Mouse (Mus musculus) cortical plate, adult 2 months (tissue): ENCODE measurements at regions not wholly inside any gene's neighbourhood (a gene's known extent, or its start where the extent isn't known, plus 50 kb on each side); places are given as distances from the start of the nearest gene placed in this dataset.

ENCODE experiments used
- H3K27ac ChIP-seq: fragments of 200-500 bp; 2 replicates; pipeline ENCODE4 v1.5.1; 2012; ENCODE audit warnings: low read length, control low read depth, inconsistent platforms; ENCODE audit not compliant: insufficient read depth
- H3K4me1 ChIP-seq: fragments of 200-500 bp; 2 replicates; pipeline ENCODE4 v1.6.1; 2011; ENCODE audit warnings: low read length; ENCODE audit not compliant: control insufficient read depth, insufficient read depth
- H3K4me3 ChIP-seq: fragments of 200-500 bp; 2 replicates; pipeline ENCODE4 v1.5.1; 2011; ENCODE audit warnings: mild to moderate bottlenecking, low read length, control low read depth; ENCODE audit not compliant: insufficient read depth
- CTCF ChIP-seq: fragments of 200-500 bp; IDR thresholded peaks from 2 replicates; pipeline ENCODE4 v1.5.1; 2011; ENCODE audit warnings: mild to moderate bottlenecking, control low read depth, low read length; ENCODE audit not compliant: insufficient read depth; ENCODE audit errors: extremely low read depth
- POLR2A ChIP-seq: fragments of 200-500 bp; IDR thresholded peaks from 2 replicates; pipeline ENCODE4 v1.6.1; 2011; ENCODE audit warnings: mild to moderate bottlenecking, low read length, control low read depth; ENCODE audit not compliant: insufficient read depth; ENCODE audit errors: extremely low read depth

GRCm38 (mm10) chr11:24629431-24629830 is 551.6 kb downstream of the Bcl11a start:
- H3K4me1 ChIP-seq = no peaks in the 10 kb centered on the region
- H3K4me3 ChIP-seq = no peak overlapping the region
- H3K27ac ChIP-seq = no peak overlapping the region
- TF ChIP-seq CTCF = no peak
- TF ChIP-seq POLR2A = no peak

- no peak overlapping the region for H3K27ac ChIP-seq
- H3K4me1 ChIP-seq = no peaks in the 10 kb centered on the region
- no peak overlapping the region for H3K4me3 ChIP-seq
These were observed 552.6 kb downstream of the Bcl11a start for GRCm38 (mm10) chr11:24630403-24630900.

GRCm38 (mm10) chr11:24631651-24632050 is 553.8 kb downstream of the Bcl11a start:
- TF ChIP-seq CTCF (no peak), POLR2A (no peak)
- no peak overlapping the region for H3K27ac ChIP-seq
- H3K4me3 ChIP-seq = no peak overlapping the region
- H3K4me1 ChIP-seq = no peaks in the 10 kb centered on the region

More at GRCm38 (mm10) chr11:24630403-24630900, 552.6 kb downstream of the Bcl11a start:
- TF ChIP-seq CTCF = no peak
- no peak for TF ChIP-seq POLR2A

GRCm38 (mm10) chr11:24636716-24637115 is 558.9 kb downstream of the Bcl11a start:
- TF ChIP-seq POLR2A = no peak
- TF ChIP-seq CTCF = no peak
- Histone ChIP-seq H3K27ac (no peak overlapping the region), H3K4me3 (no peak overlapping the region), H3K4me1 (no peaks in the 10 kb centered on the region)

GRCm38 (mm10) chr11:24643439-24644109 is 565.7 kb downstream of the Bcl11a start:
- H3K27ac ChIP-seq = no peak overlapping the region
- TF ChIP-seq POLR2A = no peak
- TF ChIP-seq CTCF = no peak
- H3K4me3 ChIP-seq = no peak overlapping the region
- peaks cover 2% of the 10 kb centered on the region; the same call in 1 of the 2 replicates for H3K4me1 ChIP-seq

GRCm38 (mm10) chr11:24652852-24653251 is 575.0 kb downstream of the Bcl11a start:
- H3K4me3 ChIP-seq = no peak overlapping the region

GRCm38 (mm10) chr11:24664082-24664481 is 586.2 kb downstream of the Bcl11a start:
- Histone ChIP-seq H3K4me3 (no peak overlapping the region), H3K4me1 (no peaks in the 10 kb centered on the region), H3K27ac (no peak overlapping the region)
- TF ChIP-seq CTCF (no peak), POLR2A (no peak)

More at GRCm38 (mm10) chr11:24652852-24653251, 575.0 kb downstream of the Bcl11a start:
- H3K4me1 ChIP-seq = no peaks in the 10 kb centered on the region
- no peak overlapping the region for H3K27ac ChIP-seq
- TF ChIP-seq POLR2A (no peak), CTCF (no peak)

- TF ChIP-seq CTCF (no peak), POLR2A (no peak)
- H3K4me3 ChIP-seq = no peak overlapping the region
These were observed 587.5 kb downstream of the Bcl11a start for GRCm38 (mm10) chr11:24665310-24665709.

GRCm38 (mm10) chr11:24671662-24672061 is 593.8 kb downstream of the Bcl11a start:
- H3K27ac ChIP-seq = no peak overlapping the region
- no peaks in the 10 kb centered on the region for H3K4me1 ChIP-seq
- H3K4me3 ChIP-seq = no peak overlapping the region
- TF ChIP-seq CTCF = no peak

More at GRCm38 (mm10) chr11:24665310-24665709, 587.5 kb downstream of the Bcl11a start:
- no peaks in the 10 kb centered on the region for H3K4me1 ChIP-seq
- H3K27ac ChIP-seq = no peak overlapping the region
